Mouse (Mus musculus): ENCODE measurements around the gene Paox.

GRCm38 (mm10) chr7:140101993-140102860 lies 13.4 kb upstream of the Paox start, which contains the start of gene Fuom:
- TF ChIP-seq POLR2A (IDR thresholded peaks at IDR 0.05; ENCODE audit: borderline replicate concordance, extremely low read depth, insufficient read depth, insufficient read length, poor library complexity, severe bottlenecking): no peak; the same call in 1 of the 2 replicates
- no peak for TF ChIP-seq CTCF (IDR thresholded peaks at IDR 0.05; ENCODE audit: borderline replicate concordance, extremely low read depth, insufficient read depth, insufficient read length)

Data from brain, embryonic 14.5 days (tissue).